In the genomic region with DNA sequence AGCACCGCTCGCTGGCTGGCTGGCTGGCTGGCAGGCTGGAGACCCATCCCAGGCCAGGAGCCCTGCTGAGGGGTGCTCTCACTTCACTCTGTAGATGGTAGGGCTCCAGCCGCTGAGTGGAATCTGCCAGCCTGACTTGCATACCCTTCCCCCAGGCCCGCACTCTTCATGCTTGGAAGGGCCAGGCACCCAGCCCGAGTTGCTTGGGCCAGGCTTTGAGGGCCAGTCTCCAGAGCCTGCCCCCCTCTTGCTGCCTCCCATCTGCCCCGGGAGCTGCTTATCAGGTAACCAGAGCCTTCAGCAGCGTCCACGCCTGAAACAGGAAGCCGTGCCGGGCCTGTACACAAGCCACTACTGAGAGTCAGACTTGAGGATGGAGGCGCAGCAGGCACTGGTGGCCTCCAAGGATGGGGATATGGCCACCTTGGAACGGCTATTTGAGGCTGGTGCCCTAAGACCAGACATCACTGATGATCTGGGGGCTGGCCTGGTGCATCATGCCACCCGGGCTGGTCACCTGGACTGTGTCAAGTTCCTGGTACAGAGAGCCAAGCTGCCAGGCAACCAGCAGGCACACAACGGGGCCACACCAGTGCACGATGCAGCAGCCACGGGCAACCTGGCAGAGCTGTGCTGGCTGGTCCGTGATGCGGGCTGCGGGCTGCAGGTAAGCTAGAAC, we compare ENCODE assay signal across 1 mouse cellular context.
TF ChIP-seq lines count a peak whose summit lies in the region.

Gene Espnl, plus strand, starts transcription at position 316 of the 679 bp plus-strand sequence.

TF ChIP-seq in MEL, 35 proteins besides CTCF, POLR2A, EP300 and RAD21 (continued from another document):
- no peak for TF ChIP-seq NRF1 (IDR thresholded peaks at IDR 0.05; ENCODE audit: insufficient read depth, low read depth, low read length, poor library complexity, severe bottlenecking)
- no peak for TF ChIP-seq CHD2 (IDR thresholded peaks at IDR 0.05; ENCODE audit: low read length)
- peak; percentile 35; the same call in 1 of the 2 replicates for TF ChIP-seq HCFC1 (IDR thresholded peaks at IDR 0.05; ENCODE audit: low read depth, low read length)
- peak; percentile 86 for TF ChIP-seq POLR2AphosphoS2 (IDR thresholded peaks at IDR 0.05; ENCODE audit: low read length)
- no peak for TF ChIP-seq KAT2A (conservative IDR thresholded peaks at IDR 0.05; ENCODE audit: low read depth, low read length)
- TF ChIP-seq SMC3 (IDR thresholded peaks at IDR 0.05; ENCODE audit: low read depth, low read length), result no peak
- TF ChIP-seq UBTF (IDR thresholded peaks at IDR 0.05; ENCODE audit: borderline replicate concordance, insufficient read depth, low read depth, low read length), result no peak
- TF ChIP-seq USF1 (IDR thresholded peaks at IDR 0.05; ENCODE audit: low read depth, low read length), result no peak
- TF ChIP-seq MXI1 (IDR thresholded peaks at IDR 0.05; ENCODE audit: low read depth, low read length), result 0 out of 2 replicates have a peak, but pooled peaks have one; percentile 45
- TF ChIP-seq NELFE (IDR thresholded peaks at IDR 0.05; ENCODE audit: low read depth, low read length), result peak; percentile 33; the same call in 1 of the 2 replicates
- TF ChIP-seq MYB (IDR thresholded peaks at IDR 0.05; ENCODE audit: low read depth, low read length), result no peak
- TF ChIP-seq TBP (IDR thresholded peaks at IDR 0.05; ENCODE audit: low read depth, low read length), result 0 out of 2 replicates have a peak, but pooled peaks have one; percentile 19
- TF ChIP-seq ZC3H11A (IDR thresholded peaks at IDR 0.05; ENCODE audit: low read depth, low read length), result no peak
- no peak for TF ChIP-seq ETS1 (IDR thresholded peaks at IDR 0.05; ENCODE audit: low read depth, low read length)
- peak; percentile 55 for TF ChIP-seq GATA1 (IDR thresholded peaks at IDR 0.05; ENCODE audit: low read depth, low read length)
